Mouse (Mus musculus): ENCODE measurements around the gene Cd247.

Gene Cd247

DNA sequence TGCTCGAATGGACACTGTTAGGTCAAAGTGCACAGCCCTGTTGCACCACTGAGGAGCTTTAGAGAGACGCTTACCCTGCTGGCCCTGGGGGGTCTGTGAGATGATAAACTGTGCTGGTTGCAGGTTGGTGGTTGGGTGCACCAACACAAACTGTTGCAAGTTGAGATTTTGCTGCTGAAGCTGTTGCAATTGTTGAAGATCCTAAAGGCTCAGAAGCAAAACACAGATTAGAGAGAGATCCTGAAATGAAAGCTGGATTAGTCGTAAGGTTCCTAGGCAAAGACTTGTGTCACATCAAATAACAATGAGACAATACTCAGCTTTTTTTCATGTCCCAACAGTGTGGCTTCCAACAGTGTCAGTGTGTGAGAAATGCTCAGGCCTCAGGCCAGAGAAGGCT is 120.3 kb downstream of the Cd247 start:
- DNase-seq (ENCODE audit: low spot score in 2 of 2): no peak

DNA sequence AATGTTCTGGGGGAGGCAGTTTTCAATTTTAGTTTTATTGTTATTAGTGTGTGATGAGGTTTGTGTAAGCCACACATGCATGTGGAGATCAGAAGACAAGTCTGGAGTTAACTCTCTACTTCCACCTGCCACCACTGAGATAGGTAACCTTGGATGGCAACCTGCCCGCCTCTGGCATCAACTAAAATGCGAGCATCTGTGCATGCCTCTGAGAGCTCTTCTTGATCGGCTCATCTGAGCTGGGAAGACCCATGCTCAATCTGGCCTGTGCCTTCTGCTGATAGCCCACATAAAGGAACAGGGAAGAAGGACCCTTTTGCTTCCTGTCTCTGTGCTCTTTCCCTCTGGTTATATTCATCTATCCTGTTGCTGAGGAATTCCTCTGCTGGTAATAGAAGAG is 121.0 kb downstream of the Cd247 start:
- no peak for DNase-seq (ENCODE audit: low spot score in 2 of 2)

DNA sequence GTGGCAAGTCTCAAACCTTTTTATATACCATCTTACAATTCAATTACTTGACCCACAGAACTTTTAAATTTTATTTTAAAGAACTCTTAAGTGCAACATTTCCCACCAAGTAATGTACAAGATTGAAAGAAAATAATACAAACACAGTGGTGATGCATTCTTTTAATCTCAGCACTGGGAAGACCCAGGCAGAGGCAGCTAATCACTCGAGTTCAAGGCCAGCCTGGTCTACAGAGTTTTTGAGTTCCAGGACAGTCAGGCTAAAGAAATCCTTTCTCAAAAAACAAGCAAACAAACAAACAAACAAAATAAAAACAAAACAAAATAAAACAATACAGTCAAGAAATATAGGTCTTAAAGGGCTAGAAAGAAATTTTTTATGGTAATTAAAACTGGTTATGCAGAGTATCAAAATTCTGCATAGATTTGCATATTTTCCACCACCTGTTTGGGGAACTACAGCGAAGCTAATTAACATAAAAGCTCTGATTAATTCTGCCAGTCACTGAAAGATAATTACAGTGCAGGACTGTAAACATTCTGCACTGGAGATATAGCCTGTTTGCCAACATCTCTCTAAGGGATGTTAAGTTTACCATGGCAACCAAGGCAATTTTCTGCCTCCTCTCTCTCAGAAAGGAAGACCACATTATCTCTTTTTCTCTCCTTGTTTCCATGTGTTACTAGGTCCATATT is 125.4 kb downstream of the Cd247 start:
- DNase-seq (ENCODE audit: low spot score in 2 of 2): no peak

DNA sequence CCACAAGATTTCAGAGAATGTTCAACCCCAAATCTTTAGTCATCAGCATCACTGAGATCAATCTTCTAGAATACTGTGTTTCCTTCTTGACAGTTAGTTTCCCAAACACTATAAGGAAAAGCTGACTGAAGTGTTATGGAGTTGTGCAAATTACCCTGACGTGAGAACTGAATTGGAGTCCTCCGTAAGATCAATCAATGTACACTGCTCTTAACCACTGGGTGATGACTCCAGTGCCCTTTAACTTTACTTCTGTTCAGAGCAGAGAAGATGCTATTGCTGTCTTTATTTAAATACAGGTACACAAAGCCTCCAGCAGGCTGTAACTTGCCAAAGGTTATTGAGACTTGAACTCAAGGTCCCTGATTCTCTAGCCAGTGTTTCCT is 125.9 kb downstream of the Cd247 start:
- no peak for DNase-seq (ENCODE audit: low spot score in 2 of 2)

DNA sequence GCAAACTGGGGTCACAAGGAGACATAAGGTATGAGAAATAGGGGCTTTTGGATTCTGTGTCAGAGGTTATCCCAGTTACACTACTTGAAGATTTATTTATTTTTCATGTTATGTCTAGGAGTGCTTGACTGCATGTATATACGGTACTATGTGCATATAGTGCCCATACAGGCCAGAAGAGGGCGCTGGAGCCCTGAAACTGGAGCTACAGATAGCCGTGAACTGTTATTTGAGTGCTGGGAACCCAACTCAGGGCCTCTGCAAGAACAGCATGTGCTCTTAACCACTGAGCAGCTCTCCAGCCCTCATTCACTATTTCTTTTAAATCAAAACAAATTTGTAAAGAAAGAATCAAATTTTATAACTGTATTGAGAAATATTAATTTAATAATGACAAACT is 132.5 kb downstream of the Cd247 start:
- no peak for DNase-seq (ENCODE audit: low spot score in 2 of 2)

DNA sequence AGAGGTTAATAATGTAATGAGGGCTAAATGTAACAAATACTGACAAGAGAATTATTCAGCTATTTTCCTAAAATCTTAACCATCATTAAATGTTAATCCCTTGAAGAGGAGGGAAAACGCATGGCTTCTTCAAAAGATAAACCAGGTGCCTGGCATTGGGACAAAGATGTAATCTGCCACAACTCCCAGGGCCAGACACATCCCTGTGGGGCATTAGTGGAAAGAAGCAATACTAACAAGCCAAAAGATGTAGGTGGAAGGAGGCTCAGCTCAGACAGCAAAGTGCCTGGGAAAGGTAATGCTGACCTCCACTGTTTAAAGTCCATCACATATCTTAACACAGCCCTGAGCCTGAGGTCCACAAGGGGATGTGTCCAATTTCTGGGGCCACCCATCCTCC is 134.0 kb downstream of the Cd247 start:
- DNase-seq (ENCODE audit: low spot score in 2 of 2): no peak

DNA sequence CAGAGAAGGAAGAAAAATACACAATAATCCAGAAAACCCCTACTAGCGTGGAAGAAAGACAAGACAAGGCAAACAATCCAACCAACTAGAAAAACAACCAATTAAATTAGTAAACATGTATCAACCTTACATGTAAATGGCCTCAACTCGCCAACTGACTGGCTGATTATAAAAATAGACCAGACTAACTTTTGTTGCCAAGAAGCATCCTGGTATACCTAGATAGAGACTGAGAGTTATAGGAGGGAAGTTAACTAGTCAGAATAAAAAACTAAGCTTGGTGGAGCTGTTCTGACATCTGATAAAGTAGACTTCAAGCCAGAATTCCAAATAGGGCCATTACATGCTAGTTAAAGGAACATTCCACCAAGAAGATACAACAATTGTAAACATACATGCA is 136.7 kb downstream of the Cd247 start:
- no peak for DNase-seq (ENCODE audit: low spot score in 2 of 2)

Measured in thymus, postnatal 10 days (tissue).